ENCODE assay signal across 14 mouse cellular contexts in the genomic region with DNA sequence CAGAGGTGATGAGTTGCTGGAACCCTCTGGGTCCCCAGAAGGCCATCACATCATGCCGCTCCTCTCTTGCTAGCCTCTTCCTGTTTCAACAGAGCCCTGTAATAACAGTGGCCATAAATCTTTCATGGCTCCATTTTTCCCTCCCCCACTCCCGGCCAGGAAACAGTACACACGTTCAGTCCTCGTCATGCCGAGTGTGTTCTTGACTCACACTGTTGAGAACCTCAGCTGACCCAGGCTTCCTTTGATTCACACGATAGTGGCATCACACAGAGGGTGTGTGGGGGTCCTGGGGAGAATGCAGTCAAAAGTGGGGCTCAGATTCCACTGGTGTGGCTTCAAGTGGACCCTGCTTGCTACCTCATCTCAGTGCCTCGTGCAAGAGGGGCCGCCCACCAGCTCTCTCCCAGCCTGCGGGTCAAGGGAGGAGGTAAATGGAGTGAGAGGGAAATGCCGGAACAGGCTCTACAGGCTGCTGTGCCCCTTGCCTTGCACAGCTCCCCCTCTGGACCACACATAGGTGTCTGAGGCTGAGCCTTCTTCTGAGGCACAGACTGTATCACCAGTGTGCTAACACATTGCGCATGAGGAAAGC. TPM values are rescaled to one million over a fixed set of nuclear protein-coding genes. Genes with fewer than 3 reads are reported as not detected.
DNase-seq lines count a peak whose midpoint lies in the region; ATAC-seq lines count a peak whose summit lies in the region.
"Had no signal": no experiment of that assay in that cellular context is flagged by ENCODE, and none has a peak within 500 bp of the region (broad histone marks: within the 10 kb centered on the region; RNA-seq: fewer than 3 reads in every experiment).

No protein-coding gene starts in this region.

- peak; percentile 11; the same call in 1 of the 2 replicates for ATAC-seq in intestine, embryonic 15.5 days
- no peak for ATAC-seq in limb, embryonic 13.5 days (ENCODE audit: low FRiP score, low read depth)
- ATAC-seq: Patski had no signal

- H3K27me3 ChIP-seq in intestine, embryonic 15.5 days (replicated peaks) = no peaks in the 10 kb centered on the region
- no peaks in the 10 kb centered on the region for H3K27me3 ChIP-seq in limb, embryonic 13.5 days
- H3K27me3 ChIP-seq: Patski had no signal

- H3K36me3 ChIP-seq in intestine, embryonic 15.5 days = no peaks in the 10 kb centered on the region
- peaks cover 3% of the 10 kb centered on the region for H3K36me3 ChIP-seq in limb, embryonic 13.5 days

- H3K9ac ChIP-seq in intestine, embryonic 15.5 days = no peak overlapping the region
- H3K9ac ChIP-seq in limb, embryonic 13.5 days = peak overlapping the region; percentile 31; the same call in 1 of the 2 replicates
- H3K9ac ChIP-seq: heart, embryonic 15.5 days had no signal

- no peak overlapping the region for H3K4me2 ChIP-seq in intestine, embryonic 15.5 days (replicated peaks)
- H3K4me2 ChIP-seq in limb, embryonic 13.5 days (replicated peaks) = 0 out of 2 replicates have a peak overlapping the region, but pooled peaks have one; percentile 25
- H3K4me2 ChIP-seq: heart, embryonic 15.5 days had no signal

- WGBS in intestine, embryonic 15.5 days = 16% methylated on average over 11 of the region's 11 CpGs
- WGBS in limb, embryonic 13.5 days = 17% methylated on average over 11 of the region's 11 CpGs

- H3K4me1 ChIP-seq in intestine, embryonic 15.5 days (replicated peaks) = peaks cover 12% of the 10 kb centered on the region
- peaks cover 34% of the 10 kb centered on the region for H3K4me1 ChIP-seq in limb, embryonic 13.5 days

- no peaks in the 10 kb centered on the region for H3K9me3 ChIP-seq in intestine, embryonic 15.5 days
- no peaks in the 10 kb centered on the region for H3K9me3 ChIP-seq in limb, embryonic 13.5 days
- H3K9me3 ChIP-seq: heart, embryonic 15.5 days had no signal

- H3K4me3 ChIP-seq in intestine, embryonic 15.5 days (replicated peaks) = no peak overlapping the region
- H3K4me3 ChIP-seq in limb, embryonic 13.5 days = no peak overlapping the region
- H3K4me3 ChIP-seq: heart, embryonic 15.5 days had no signal

- DNase-seq in adrenal gland, adult 8-10 months = peak; percentile 62
- no peak for DNase-seq in adrenal gland, postnatal 25 days
- DNase-seq in adipocyte (ENCODE audit: low spot score) = peak; percentile 75
- DNase-seq in testis, postnatal 10 days (ENCODE audit: low spot score) = no peak
- DNase-seq in testis, postnatal 14 days (ENCODE audit: low spot score) = no peak
- no peak for DNase-seq in right cerebral cortex, postnatal 4 days
- DNase-seq: B cell, adult 2 months; lung, postnatal 14 days; spleen, adult 18-20 months had no signal

- no peak overlapping the region for H3K27ac ChIP-seq in intestine, embryonic 15.5 days
- no peak overlapping the region; the same call in 1 of the 2 replicates for H3K27ac ChIP-seq in limb, embryonic 13.5 days
- H3K27ac ChIP-seq: heart, embryonic 15.5 days had no signal

RNA-seq across cellular contexts. Expression of gene Lemd2, which starts 2.9 kb away (rescaled TPM):
- 10 to 100 TPM; 58.3 to 93.1 (median 76.5) TPM for total RNA-seq in adrenal gland, adult 8-10 months (2022)
- 80.7 and 81.1 TPM in 2 replicates for total RNA-seq in adrenal gland, postnatal 25 days (2021)
- polyA plus RNA-seq in intestine, embryonic 15.5 days (2015; fragmentation: Nextera tagmentation; extraction: Ambion mirVana) = 10.9 and 12.2 TPM in 2 replicates
- 18.6 and 18.8 TPM in 2 replicates for polyA plus RNA-seq in limb, embryonic 13.5 days (2015; fragmentation: Nextera tagmentation; extraction: Ambion mirVana)

RNA-seq across cellular contexts. Expression of gene Ip6k3, which starts 39.6 kb away (rescaled TPM):
- total RNA-seq in adrenal gland, adult 8-10 months (2022) = 1 to 10 TPM in 3 of 4 experiments, under 1 TPM in 1; 0.49 to 1.8 (median 1.3) TPM
- total RNA-seq in adrenal gland, postnatal 25 days (2021) = 0.52 and 1.6 TPM in 2 replicates
- 0.06 and 0.14 TPM in 2 replicates for polyA plus RNA-seq in intestine, embryonic 15.5 days (2015; fragmentation: Nextera tagmentation; extraction: Ambion mirVana)
- 0.38 and 0.55 TPM in 2 replicates for polyA plus RNA-seq in limb, embryonic 13.5 days (2015; fragmentation: Nextera tagmentation; extraction: Ambion mirVana)
- total RNA-seq: neutrophil, adult 5-6 weeks had no signal

Comparison
In these comparisons a context has a peak if more than half of its experiments do, and no peak if none do; other contexts are left out.
1. DNase-seq: peak in adrenal gland, adult 8-10 months (single experiment) and adipocyte (single experiment); none in adrenal gland, postnatal 25 days (single experiment), testis, postnatal 10 days (single experiment), testis, postnatal 14 days (single experiment) and right cerebral cortex, postnatal 4 days (single experiment).